Mouse (Mus musculus) brain, embryonic 18.5 days (tissue): Measurements from ENCODE around the gene Bet1.

Experiments
- DNase-seq: peaks from one replicate; pipeline ENCODE4 v3.0.0-alpha.2; 2012; ENCODE audit warnings: low read depth, low spot score

Gene Bet1

DNA sequence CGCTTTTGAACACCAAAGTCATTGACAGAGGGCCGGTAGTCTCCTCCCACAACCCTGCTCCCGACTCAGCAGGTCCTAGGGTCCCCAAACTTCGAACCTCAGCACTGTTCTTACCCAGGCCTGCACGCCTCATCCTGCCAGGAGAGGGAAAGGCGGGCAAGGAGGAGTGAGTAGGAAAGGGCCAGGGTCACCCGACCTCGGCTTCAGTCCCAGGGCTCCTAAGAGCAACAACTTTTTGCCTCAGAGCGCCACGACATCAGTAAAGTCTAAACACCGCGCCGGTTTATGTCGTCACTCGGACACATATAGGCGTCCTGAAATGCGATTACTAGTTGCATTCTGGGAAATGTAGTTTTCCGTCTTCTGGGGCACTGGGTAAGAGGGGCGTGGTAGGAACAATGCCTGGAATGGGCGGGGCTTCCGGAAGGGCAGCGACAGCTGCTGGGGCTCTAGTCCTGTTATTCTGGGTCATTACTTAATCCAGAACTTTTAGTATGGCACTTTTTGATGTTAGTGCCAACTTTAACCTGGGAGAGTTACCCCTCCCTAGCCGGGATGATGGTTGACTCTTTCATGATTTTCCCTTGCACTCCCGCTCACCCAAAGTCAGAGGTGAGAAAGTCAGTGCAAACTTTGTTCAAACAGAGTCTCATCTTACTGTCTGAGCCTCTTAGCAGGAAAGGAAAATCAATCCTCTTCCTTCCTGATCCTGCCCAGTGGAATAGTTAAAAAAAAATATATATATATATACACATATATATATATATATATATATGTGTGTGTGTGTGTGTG, at the start of gene Bet1:
Gene Bet1, minus strand, starts transcription at position 310 of the 792 bp plus-strand sequence.
- peak; percentile 87 for DNase-seq

DNA sequence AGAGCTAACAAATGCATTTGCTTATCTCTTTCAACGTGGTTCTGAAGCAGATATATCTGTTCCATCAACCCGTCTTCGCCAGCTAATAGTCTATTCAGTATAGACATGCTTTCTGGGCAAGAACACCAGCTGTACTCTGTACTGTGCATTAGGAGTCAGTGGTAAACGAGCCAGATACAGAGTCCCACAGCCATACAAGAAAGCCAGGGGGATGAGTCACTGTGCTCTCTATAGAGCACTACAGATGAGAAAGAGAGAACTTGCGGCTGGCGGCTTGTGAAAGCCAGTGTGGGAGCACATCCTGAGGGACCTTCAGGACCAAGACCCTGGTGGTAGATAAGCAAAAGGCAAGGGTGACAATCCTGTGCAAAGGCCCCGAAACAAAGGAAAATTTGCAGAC, 45.5 kb upstream of the Bet1 start:
- no peak for DNase-seq

DNA sequence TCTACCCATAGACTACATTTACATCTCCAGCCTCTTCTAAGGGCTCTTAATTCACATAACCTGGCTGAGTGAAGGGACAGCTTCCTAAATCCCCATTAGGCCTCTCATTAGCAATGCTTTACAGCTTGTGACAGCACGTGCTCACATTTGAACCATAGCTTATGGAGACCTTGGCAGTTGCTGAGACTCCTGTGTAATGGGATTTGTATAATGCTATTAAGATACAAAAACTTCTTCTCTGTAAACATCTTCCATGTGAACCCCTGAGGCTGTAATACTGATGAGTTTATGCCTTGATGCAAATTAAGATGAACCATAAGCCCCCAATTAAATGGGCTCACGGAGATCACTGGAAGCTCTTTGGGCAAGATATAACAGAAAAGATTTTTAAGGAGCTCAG, 44.4 kb upstream of the Bet1 start:
- DNase-seq, result no peak

DNA sequence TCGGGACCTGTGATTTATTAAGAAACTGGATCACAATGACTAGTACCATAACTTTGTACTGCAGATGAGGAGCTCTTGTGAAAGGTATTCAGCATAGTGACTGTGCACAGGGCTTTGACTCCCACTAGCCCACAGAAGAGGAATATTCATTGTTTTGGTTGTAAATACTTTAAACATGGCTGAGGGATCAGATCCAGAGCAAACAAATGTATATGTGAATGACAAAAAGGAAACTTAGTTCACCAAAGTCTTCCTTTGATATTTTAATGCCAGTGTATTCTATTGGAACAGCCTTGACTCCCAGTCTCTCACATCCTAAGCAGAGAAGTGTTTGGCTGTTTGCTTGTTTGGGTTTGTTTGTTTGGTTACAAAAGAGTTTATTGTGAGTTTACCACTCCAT, 31.8 kb upstream of the Bet1 start:
- no peak for DNase-seq

DNA sequence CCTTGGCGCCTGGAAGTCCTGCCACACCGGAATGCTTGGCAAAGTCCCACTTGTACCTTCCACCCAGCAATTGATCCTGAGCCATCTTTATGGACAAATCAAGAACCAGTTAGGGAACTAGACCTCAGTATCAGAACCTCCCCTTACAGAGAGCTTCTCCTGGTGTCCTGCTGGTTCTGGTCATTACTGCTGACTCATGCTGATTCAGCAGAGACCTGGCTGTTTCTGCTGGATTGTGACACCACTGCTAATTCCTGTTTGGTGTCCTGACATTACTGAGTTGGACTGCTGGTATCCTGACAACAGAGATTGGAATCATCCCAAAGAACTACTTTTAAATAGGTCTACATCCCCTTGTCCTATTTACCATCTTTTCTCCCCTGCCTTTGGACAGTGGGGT, 3.7 kb upstream of the Bet1 start:
- no peak for DNase-seq

DNA sequence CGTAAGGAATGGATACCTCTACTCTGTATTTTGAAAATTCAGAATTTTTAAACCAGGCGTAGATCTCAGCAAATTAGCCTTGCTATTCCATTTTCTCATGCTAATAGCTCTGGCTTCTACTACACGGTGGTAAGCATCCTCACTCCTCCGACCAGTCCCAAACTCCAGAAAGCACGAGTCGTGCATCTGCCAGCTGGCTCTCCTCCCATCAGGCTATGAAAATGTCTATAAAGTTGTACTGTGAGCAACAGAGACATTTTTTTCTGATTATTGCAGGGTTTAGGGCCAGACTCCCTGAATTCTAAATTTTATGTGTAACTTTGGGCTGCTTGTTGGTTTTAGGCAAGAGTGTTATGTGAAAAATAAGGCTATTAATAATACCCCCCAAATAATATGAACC, 14.5 kb downstream of the Bet1 start:
- no peak for DNase-seq

DNA sequence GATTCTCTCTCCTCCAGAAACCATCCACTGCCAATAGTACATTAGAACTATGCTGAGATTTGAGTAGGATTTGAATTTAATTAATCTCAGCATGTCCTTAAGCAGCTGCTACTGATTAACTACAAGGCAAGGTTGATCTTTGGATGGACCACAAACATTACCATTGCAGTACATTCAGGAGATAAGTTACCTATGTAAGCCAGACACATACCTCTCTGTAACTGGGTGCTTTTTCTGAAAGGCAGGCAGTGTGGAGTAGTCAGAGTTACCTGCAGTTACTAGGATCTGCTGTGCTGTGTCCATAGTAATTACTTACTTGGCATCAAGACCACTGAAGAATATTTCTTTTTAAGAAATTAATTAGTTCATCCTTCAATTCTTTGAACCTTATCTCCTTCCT, 17.1 kb downstream of the Bet1 start:
- no peak for DNase-seq

DNA sequence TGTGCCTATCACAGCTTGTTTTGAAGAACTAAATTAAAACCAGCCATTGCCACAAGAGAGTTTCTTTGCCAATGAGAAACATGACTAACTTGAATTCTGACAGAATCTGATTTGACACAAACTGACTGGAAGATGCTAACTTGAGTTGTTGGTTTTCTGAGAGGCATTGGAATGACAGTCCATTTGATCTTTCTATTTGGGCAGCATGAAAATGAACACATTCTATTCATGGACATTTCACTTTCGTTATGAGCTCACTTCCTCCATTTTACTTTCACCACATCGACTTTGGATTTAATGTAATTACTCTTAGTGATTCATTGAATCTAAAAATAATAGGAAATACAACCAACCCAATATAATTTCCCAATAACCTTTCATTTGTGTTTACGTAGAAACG, 32.4 kb downstream of the Bet1 start:
- DNase-seq, result no peak

DNA sequence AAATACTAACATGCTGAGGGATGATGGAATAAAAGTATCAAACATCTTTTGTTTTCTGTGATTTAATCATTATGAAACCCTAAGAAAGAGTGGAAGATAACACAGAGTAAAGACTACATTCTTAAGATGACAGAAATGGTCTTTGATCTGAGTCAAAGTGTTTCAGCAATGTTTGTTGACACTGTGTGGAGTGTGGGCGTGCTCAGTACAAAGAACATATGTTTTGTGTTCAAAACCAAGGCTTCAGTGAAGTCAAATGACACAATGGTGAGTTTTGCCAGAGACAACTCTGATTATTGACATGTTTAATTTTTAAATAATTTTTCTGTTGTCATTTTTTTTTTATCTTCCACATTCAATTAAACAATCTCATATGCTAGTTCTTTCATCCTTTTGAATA, 33.9 kb downstream of the Bet1 start:
- DNase-seq, result no peak

DNA sequence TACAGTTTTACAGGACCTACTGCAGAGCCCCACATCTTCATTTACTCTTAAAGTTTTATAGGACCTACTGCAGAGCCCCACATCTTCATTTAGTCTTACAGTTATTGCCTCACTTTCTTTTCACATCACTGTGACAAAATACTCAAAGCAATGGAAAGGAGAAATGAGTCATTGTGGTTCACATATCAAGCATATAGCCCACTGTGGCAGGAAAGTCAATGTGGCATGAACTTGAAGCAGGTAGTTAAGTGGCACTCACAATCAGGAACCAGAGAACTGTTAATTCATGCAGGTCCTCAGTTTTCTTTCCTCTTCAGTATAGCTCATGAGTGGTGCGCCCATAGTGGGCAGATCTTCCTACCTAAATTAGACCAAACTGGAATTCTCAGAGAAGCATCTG, 39.6 kb downstream of the Bet1 start:
- no peak for DNase-seq

DNA sequence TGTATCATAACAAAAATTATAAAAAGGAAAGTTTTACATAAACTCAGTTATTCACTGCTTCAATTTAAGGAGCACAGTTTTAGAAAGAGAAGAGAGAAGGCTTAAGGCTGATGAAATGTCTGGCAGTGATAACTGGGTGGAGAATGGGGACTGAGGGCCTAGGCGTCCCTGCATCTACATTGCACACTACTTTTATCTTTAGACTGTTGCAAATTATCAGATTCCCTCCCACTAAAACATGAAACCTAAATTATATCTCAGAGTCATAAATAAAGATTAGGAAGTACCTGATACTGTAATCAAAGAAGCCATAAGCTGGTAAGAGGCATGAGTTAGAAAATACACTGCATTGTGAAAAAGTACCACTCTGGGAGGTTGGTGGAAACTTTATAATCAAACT, 45.0 kb downstream of the Bet1 start:
- no peak for DNase-seq

DNA sequence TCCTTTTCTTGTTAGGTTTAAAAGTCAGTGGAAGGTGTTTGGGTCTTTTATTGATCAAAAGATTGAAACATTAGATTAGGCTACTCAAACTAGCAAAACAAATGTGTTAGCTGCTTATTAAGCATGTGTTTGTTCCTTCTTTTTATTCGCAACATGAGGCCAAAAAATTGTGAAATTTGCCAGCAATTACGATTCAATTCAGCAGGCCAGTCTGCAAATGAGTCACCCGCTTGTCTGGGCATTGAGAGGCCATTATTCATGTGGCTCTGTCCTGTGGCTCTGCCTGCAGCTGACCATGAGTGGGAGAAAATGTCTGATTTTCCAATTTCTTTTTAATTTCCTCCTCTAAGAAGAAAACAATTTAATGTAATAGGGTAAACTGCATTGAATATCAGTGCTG, 55.8 kb downstream of the Bet1 start:
- DNase-seq, result no peak
